Mouse (Mus musculus): ENCODE results near the gene Parp14. TPM values are rescaled to one million over a fixed set of nuclear protein-coding genes. Genes with fewer than 3 reads are reported as not detected.

Parp14 gene
- polyA plus RNA-seq, 1 experiment = 0.18 TPM

DNA sequence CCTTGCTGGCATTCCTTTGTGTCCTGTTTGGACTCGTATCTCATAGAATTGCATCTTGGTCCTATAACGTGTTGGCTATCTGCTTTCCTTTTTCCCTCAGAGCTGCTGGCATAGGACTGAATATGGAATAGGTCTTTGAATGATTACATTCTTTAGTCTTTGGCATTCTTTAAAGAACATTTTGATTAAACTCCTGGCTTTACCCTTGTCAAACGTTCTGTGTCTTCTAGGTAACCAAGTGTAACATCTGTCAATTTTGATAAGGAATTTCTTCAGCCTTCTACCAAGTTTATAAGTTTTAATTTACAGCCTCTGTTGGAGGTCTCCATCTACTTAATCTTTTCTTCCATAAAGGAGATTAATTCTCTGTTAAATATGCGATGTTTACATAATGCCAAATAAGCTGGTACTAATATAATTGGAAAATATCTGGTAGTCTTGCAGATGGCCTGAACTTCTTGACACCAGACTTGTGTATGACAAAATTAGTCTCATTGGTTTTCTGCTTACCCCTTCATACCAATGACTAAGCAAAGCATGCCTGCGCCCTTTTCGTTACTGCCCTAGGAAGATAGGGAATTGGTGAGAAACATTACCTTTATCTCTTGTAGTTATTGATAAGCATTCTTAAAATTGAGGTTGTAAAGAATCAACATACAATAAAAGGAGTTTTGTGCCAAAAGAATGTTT, 64.2 kb downstream of the Parp14 start:
- H3K4me1 ChIP-seq (ENCODE audit: control insufficient read depth) = peaks cover 88% of the 10 kb centered on the region
- peak overlapping the region; percentile 60 for H3K4me3 ChIP-seq (replicated peaks)
- no peaks in the 10 kb centered on the region for H3K27me3 ChIP-seq (ENCODE audit: control insufficient read depth)

GRCm38 (mm10) chr16:35803723-35804122, 67.6 kb downstream of the Parp14 start:
- no peak overlapping the region for H3K4me3 ChIP-seq (replicated peaks)

More for the DNA sequence above, 64.2 kb downstream of the Parp14 start:
- H3K9me3 ChIP-seq (ENCODE audit: control insufficient read depth, low read length) = peaks cover 16% of the 10 kb centered on the region
- peak; percentile 46; the same call in 2 of the 3 replicates for TF ChIP-seq TAL1 (IDR thresholded peaks at IDR 0.05; ENCODE audit: low read length)
- peak; percentile 79 for TF ChIP-seq GATA1 (IDR thresholded peaks at IDR 0.05; ENCODE audit: low read length)
- H3K36me3 ChIP-seq (ENCODE audit: control insufficient read depth) = peaks cover 73% of the 10 kb centered on the region

GRCm38 (mm10) chr16:35802163-35802562, 69.2 kb downstream of the Parp14 start:
- H3K36me3 ChIP-seq (ENCODE audit: control insufficient read depth) = peaks cover 77% of the 10 kb centered on the region
- H3K4me3 ChIP-seq (replicated peaks) = no peak overlapping the region
- peaks cover 59% of the 10 kb centered on the region for H3K4me1 ChIP-seq (ENCODE audit: control insufficient read depth)
- no peaks in the 10 kb centered on the region for H3K27me3 ChIP-seq (ENCODE audit: control insufficient read depth)
- no peak for TF ChIP-seq GATA1 (IDR thresholded peaks at IDR 0.05; ENCODE audit: low read length)
- no peak for TF ChIP-seq TAL1 (IDR thresholded peaks at IDR 0.05; ENCODE audit: low read length)
- peaks cover 15% of the 10 kb centered on the region for H3K9me3 ChIP-seq (ENCODE audit: control insufficient read depth, low read length)

More at GRCm38 (mm10) chr16:35803723-35804122, 67.6 kb downstream of the Parp14 start:
- Histone ChIP-seq H3K4me1 (ENCODE audit: control insufficient read depth) (peaks cover 70% of the 10 kb centered on the region), H3K36me3 (ENCODE audit: control insufficient read depth) (peaks cover 67% of the 10 kb centered on the region), H3K27me3 (ENCODE audit: control insufficient read depth) (no peaks in the 10 kb centered on the region), H3K9me3 (ENCODE audit: control insufficient read depth, low read length) (peaks cover 8% of the 10 kb centered on the region)
- TF ChIP-seq TAL1 (IDR thresholded peaks at IDR 0.05; ENCODE audit: low read length) (no peak), GATA1 (IDR thresholded peaks at IDR 0.05; ENCODE audit: low read length) (no peak)

GRCm38 (mm10) chr16:35791962-35792521, 79.3 kb downstream of the Parp14 start:
- Histone ChIP-seq H3K9me3 (ENCODE audit: control insufficient read depth, low read length) (0 out of 2 replicates have a peak, but pooled peaks cover 2% of the 10 kb centered on the region), H3K27me3 (ENCODE audit: control insufficient read depth) (no peaks in the 10 kb centered on the region), H3K36me3 (ENCODE audit: control insufficient read depth) (peaks cover 68% of the 10 kb centered on the region), H3K4me1 (ENCODE audit: control insufficient read depth) (no peaks in the 10 kb centered on the region; the same call in 1 of the 2 replicates), H3K4me3 (replicated peaks) (no peak overlapping the region)
- TF ChIP-seq GATA1 (IDR thresholded peaks at IDR 0.05; ENCODE audit: low read length) = no peak

- H3K4me3 ChIP-seq (replicated peaks) = no peak overlapping the region
- TF ChIP-seq TAL1 (IDR thresholded peaks at IDR 0.05; ENCODE audit: low read length) = no peak
- no peak for TF ChIP-seq GATA1 (IDR thresholded peaks at IDR 0.05; ENCODE audit: low read length)
- H3K27me3 ChIP-seq (ENCODE audit: control insufficient read depth) = no peaks in the 10 kb centered on the region
- no peaks in the 10 kb centered on the region for H3K9me3 ChIP-seq (ENCODE audit: control insufficient read depth, low read length)
- H3K4me1 ChIP-seq (ENCODE audit: control insufficient read depth) = peaks cover 10% of the 10 kb centered on the region
- peaks cover 48% of the 10 kb centered on the region for H3K36me3 ChIP-seq (ENCODE audit: control insufficient read depth)
Observed at GRCm38 (mm10) chr16:35788330-35788729, 83.0 kb downstream of the Parp14 start.

- Histone ChIP-seq H3K4me3 (replicated peaks) (no peak overlapping the region), H3K4me1 (ENCODE audit: control insufficient read depth) (peaks cover 14% of the 10 kb centered on the region), H3K27me3 (ENCODE audit: control insufficient read depth) (no peaks in the 10 kb centered on the region), H3K36me3 (ENCODE audit: control insufficient read depth) (peaks cover 46% of the 10 kb centered on the region), H3K9me3 (ENCODE audit: control insufficient read depth, low read length) (no peaks in the 10 kb centered on the region)
- TF ChIP-seq TAL1 (IDR thresholded peaks at IDR 0.05; ENCODE audit: low read length) = no peak
- TF ChIP-seq GATA1 (IDR thresholded peaks at IDR 0.05; ENCODE audit: low read length) = no peak
Observed at GRCm38 (mm10) chr16:35787568-35788189, 83.7 kb downstream of the Parp14 start.

DNA sequence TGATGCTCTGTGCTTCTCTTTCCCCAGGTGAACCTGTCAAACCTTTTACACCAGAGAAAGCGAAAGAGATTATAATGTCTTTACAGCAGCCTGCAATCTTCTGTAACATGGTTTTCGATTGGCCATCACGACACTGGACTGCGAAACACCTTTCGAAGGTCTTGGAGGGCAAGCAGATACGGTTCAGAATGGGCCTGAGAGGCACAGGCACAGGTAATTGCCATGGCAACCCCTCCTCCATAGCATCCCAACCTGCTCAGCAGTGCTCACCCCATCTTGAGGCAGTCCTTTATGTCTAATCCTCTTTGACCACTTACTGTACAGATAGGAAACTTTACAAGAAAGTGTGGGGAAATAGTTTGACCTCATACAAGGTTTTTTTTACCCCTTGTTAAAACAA, 84.2 kb downstream of the Parp14 start:
- TF ChIP-seq GATA1 (IDR thresholded peaks at IDR 0.05; ENCODE audit: low read length) (no peak), TAL1 (IDR thresholded peaks at IDR 0.05; ENCODE audit: low read length) (no peak)
- no peak overlapping the region for H3K4me3 ChIP-seq (replicated peaks)
- H3K36me3 ChIP-seq (ENCODE audit: control insufficient read depth) = peaks cover 48% of the 10 kb centered on the region
- peaks cover 14% of the 10 kb centered on the region for H3K4me1 ChIP-seq (ENCODE audit: control insufficient read depth)
- H3K27me3 ChIP-seq (ENCODE audit: control insufficient read depth) = no peaks in the 10 kb centered on the region
- H3K9me3 ChIP-seq (ENCODE audit: control insufficient read depth, low read length) = no peaks in the 10 kb centered on the region

DNA sequence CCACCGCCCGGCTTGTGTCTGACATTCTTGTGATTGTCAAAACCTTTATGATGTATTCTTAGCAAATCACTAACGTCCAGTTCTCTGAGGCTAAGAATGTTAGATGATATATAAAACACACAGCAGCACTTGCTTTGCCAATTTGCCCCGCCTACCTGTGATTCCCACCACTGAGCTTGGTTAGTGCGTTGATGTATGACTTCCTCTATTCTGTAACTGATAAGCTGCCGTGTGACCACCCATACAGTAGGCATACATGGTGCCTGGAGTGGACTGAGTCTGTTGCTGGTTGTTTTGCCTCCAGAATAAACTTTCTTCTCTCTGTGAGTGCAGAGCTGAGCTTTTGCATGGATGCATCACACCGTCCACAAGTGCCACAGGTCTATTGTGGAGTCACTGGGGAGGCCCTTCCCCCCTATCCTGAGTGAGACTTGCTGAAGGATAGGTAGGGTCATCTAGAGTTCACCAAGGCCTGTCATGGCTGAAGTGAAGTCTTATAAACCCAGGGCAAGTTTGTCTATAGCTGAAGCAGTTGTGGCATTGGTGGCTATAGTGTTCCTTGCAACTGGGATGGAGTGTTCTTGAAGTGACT, 87.1 kb downstream of the Parp14 start:
- Histone ChIP-seq H3K4me1 (ENCODE audit: control insufficient read depth) (peaks cover 14% of the 10 kb centered on the region), H3K36me3 (ENCODE audit: control insufficient read depth) (peaks cover 33% of the 10 kb centered on the region), H3K27me3 (ENCODE audit: control insufficient read depth) (no peaks in the 10 kb centered on the region), H3K4me3 (replicated peaks) (no peak overlapping the region), H3K9me3 (ENCODE audit: control insufficient read depth, low read length) (no peaks in the 10 kb centered on the region)
- TF ChIP-seq TAL1 (IDR thresholded peaks at IDR 0.05; ENCODE audit: low read length) (no peak), GATA1 (IDR thresholded peaks at IDR 0.05; ENCODE audit: low read length) (no peak)

DNA sequence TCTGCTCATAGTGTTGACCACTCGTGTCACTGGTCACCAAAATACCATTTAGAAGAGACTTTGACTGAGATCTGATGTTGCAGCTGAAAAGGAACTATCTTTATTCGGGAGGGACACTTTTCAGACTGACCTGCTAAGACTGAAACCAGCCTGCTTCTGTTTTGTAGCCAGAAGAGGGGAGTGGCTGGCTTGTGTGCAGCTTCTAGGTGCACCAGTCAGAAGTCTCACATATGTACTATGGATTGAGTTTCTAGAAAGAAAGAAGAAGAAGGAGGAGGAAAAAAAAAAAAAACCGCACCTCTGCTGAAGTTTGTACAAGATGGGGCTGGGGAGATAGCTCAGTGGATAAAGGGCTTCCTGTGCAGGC, 88.2 kb downstream of the Parp14 start:
- Histone ChIP-seq H3K36me3 (ENCODE audit: control insufficient read depth) (peaks cover 23% of the 10 kb centered on the region), H3K4me1 (ENCODE audit: control insufficient read depth) (peaks cover 14% of the 10 kb centered on the region), H3K27me3 (ENCODE audit: control insufficient read depth) (no peaks in the 10 kb centered on the region), H3K4me3 (replicated peaks) (no peak overlapping the region), H3K9me3 (ENCODE audit: control insufficient read depth, low read length) (no peaks in the 10 kb centered on the region)
- TF ChIP-seq TAL1 (IDR thresholded peaks at IDR 0.05; ENCODE audit: low read length) (no peak), GATA1 (IDR thresholded peaks at IDR 0.05; ENCODE audit: low read length) (no peak)

Other genes starting within 250 kb of the Parp14 start
- 0.34 and 0.97 TPM in 2 replicates for gene Dirc2, start 102.2 kb downstream of the Parp14 start, polyA plus RNA-seq (2012)
- 6.2 and 6.4 TPM in 2 replicates for gene Hspbap1, start 101.2 kb downstream of the Parp14 start, polyA plus RNA-seq (2012)
- 0.03 and 0.05 TPM in 2 replicates for gene Parp9, start 66.9 kb upstream of the Parp14 start, polyA plus RNA-seq (2012)
- gene Dtx3l, start 67.6 kb upstream of the Parp14 start, polyA plus RNA-seq (2012) = 0.03 and 0.04 TPM in 2 replicates
- gene Kpna1, start 107.2 kb upstream of the Parp14 start, polyA plus RNA-seq (2012) = 2.7 and 5.2 TPM in 2 replicates
- gene Wdr5b, start 169.6 kb upstream of the Parp14 start, polyA plus RNA-seq (2012) = 0.02 and 0.03 TPM in 2 replicates
- 5.7 and 7.9 TPM in 2 replicates for gene Fam162a, start 200.1 kb upstream of the Parp14 start, polyA plus RNA-seq (2012)
- gene Ccdc58, start 200.1 kb upstream of the Parp14 start, polyA plus RNA-seq (2012) = 0.13 and 0.17 TPM in 2 replicates

Measured in erythroblast, embryonic 14.5 days (primary cell).